Mouse (Mus musculus) heart, embryonic 14.5 days (tissue): ENCODE data around the gene Nme4. TPM values are rescaled to one million over a fixed set of nuclear protein-coding genes. Genes with fewer than 3 reads are reported as not detected.
A peak's percentile ranks its signal among the peaks of the same experiment; 100 is the strongest.

Experiments
- ATAC-seq: fragments of 200-750 bp; cut with Nextera tagmentation; 2 replicates; pipeline ENCODE4 v1.8.0; 2017; ENCODE audit warnings: low read depth, moderate TSS enrichment; ENCODE audit not compliant: insufficient number of reproducible peaks, insufficient read depth, low FRiP score
- H3K27ac ChIP-seq, 2 experiments: fragments of 200-500 bp in 1 of 2; fragments of 300-500 bp in 1 of 2; sonication (generic) in 1 of 2; replicated peaks in 1 of 2; 2 replicates each; pipeline ENCODE4 v1.5.1; 2012 to 2014; ENCODE audit warnings: low read depth in 2 of 2, low read length in 2 of 2, control low read depth in 1 of 2, mild to moderate bottlenecking in 1 of 2, mixed read lengths in 1 of 2; ENCODE audit not compliant: control insufficient read depth in 1 of 2, insufficient read depth in 1 of 2
- H3K27me3 ChIP-seq: fragments of 300-500 bp; sonication (generic); 2 replicates; pipeline ENCODE4 v1.6.1; 2014; ENCODE audit warnings: mild to moderate bottlenecking, low read length, control low read depth; ENCODE audit not compliant: control insufficient read depth, insufficient read depth
- H3K36me3 ChIP-seq: fragments of 300-500 bp; sonication (generic); 2 replicates; pipeline ENCODE4 v1.6.1; 2014; ENCODE audit warnings: mild to moderate bottlenecking, control low read depth, low read length, mixed read lengths; ENCODE audit not compliant: control insufficient read depth, insufficient read depth
- H3K4me1 ChIP-seq, 2 experiments: fragments of 200-500 bp in 1 of 2; fragments of 300-500 bp in 1 of 2; sonication (generic) in 1 of 2; 2 replicates each; pipeline ENCODE4 v1.6.1; 2012 to 2014; ENCODE audit warnings: low read length in 2 of 2, control low read depth in 1 of 2, mixed read lengths in 1 of 2; ENCODE audit not compliant: control insufficient read depth in 2 of 2, insufficient read depth in 2 of 2
- H3K4me2 ChIP-seq: fragments of 300-500 bp; sonication (generic); 2 replicates; pipeline ENCODE4 v1.6.1; 2014; ENCODE audit warnings: mild to moderate bottlenecking, low read length
- H3K4me3 ChIP-seq, 2 experiments: fragments of 200-500 bp in 1 of 2; fragments of 300-500 bp in 1 of 2; sonication (generic) in 1 of 2; 2 replicates each; pipeline ENCODE4 v1.5.1; 2012 to 2014; ENCODE audit warnings: low read length in 2 of 2, mild to moderate bottlenecking in 2 of 2, control low read depth in 1 of 2, low read depth in 1 of 2, moderate library complexity in 1 of 2; ENCODE audit not compliant: control insufficient read depth in 1 of 2, insufficient read depth in 1 of 2
- H3K9ac ChIP-seq: fragments of 300-500 bp; sonication (generic); 2 replicates; pipeline ENCODE4 v1.6.1; 2014; ENCODE audit warnings: mild to moderate bottlenecking, low read length
- H3K9me3 ChIP-seq: fragments of 300-500 bp; sonication (generic); 2 replicates; pipeline ENCODE4 v1.6.1; 2016; ENCODE audit warnings: low read length, control low read depth; ENCODE audit not compliant: control insufficient read depth
- WGBS: fragments of 180-500 bp; shearing (Covaris S2); extraction: QIAGEN DNeasy Blood & Tissue Kit; methylation state at CpG from one replicate; pipeline ENCODE4 v1.1.7; 2014; 5-methylcytosine and 5-hydroxymethylcytosine counted together
- polyA plus RNA-seq: library from polyadenylated mRNA; unstranded; fragments of >200 nt; fragmentation: Nextera tagmentation; extraction: Ambion mirVana; gene quantifications from 2 replicates; pipeline ENCODE4 v1.2.1, GENCODE M21; 2014

The Nme4 gene
- polyA plus RNA-seq, 1 experiment from 2014 or later: 68.2 TPM

- no peak overlapping the region for H3K4me3 ChIP-seq
- peaks cover 45% of the 10 kb centered on the region for H3K36me3 ChIP-seq
- no peaks in the 10 kb centered on the region for H3K9me3 ChIP-seq
- H3K27ac ChIP-seq: no peak overlapping the region
- no peaks in the 10 kb centered on the region for H3K4me1 ChIP-seq
- WGBS: 92% methylated on average over 18 of the region's 18 CpGs
- no peak for ATAC-seq
- no peaks in the 10 kb centered on the region for H3K27me3 ChIP-seq
- H3K4me2 ChIP-seq: no peak overlapping the region
- H3K9ac ChIP-seq: no peak overlapping the region
These were observed 36.8 kb upstream of the Nme4 start for GRCm38 (mm10) chr17:26131856-26132853.

- no peak overlapping the region for H3K4me3 ChIP-seq
- ATAC-seq: no peak
- WGBS: 89% methylated on average over 18 of the region's 18 CpGs
- peaks cover 54% of the 10 kb centered on the region for H3K36me3 ChIP-seq
- H3K4me2 ChIP-seq: no peak overlapping the region
- H3K27ac ChIP-seq: no peak overlapping the region
- H3K4me1 ChIP-seq: no peaks in the 10 kb centered on the region
- no peak overlapping the region for H3K9ac ChIP-seq
- no peaks in the 10 kb centered on the region for H3K9me3 ChIP-seq
- no peaks in the 10 kb centered on the region for H3K27me3 ChIP-seq
These were observed 35.8 kb upstream of the Nme4 start for GRCm38 (mm10) chr17:26131062-26131732.

- no peak overlapping the region for H3K9ac ChIP-seq
- ATAC-seq: no peak
- H3K27me3 ChIP-seq: no peaks in the 10 kb centered on the region
- no peak overlapping the region for H3K4me2 ChIP-seq
- peaks cover 51% of the 10 kb centered on the region for H3K36me3 ChIP-seq
- H3K4me3 ChIP-seq: no peak overlapping the region
- peaks cover 3 to 7% of the 10 kb centered on the region in 2 experiments; a peak in 2 of 4 replicates for H3K4me1 ChIP-seq
- no peaks in the 10 kb centered on the region for H3K9me3 ChIP-seq
- WGBS: 92% methylated on average over 10 of the region's 10 CpGs
- H3K27ac ChIP-seq: no peak overlapping the region
These were observed 29.8 kb upstream of the Nme4 start for GRCm38 (mm10) chr17:26125226-26125625.

GRCm38 (mm10) chr17:26124560-26124959, 29.2 kb upstream of the Nme4 start:
- no peak for ATAC-seq
- Histone ChIP-seq H3K4me2 (peak overlapping the region; percentile 68), H3K4me1 (peaks cover 3 to 7% of the 10 kb centered on the region in 2 experiments; a peak in 2 of 4 replicates), H3K4me3 (peak overlapping the region; percentile 85 to 87; a peak in 2 of 4 replicates), H3K9me3 (no peaks in the 10 kb centered on the region), H3K27me3 (no peaks in the 10 kb centered on the region; the same call in 1 of the 2 replicates), H3K36me3 (peaks cover 45% of the 10 kb centered on the region), H3K9ac (peak overlapping the region; percentile 90), H3K27ac (no peak overlapping the region)
- WGBS: 88% methylated on average over 7 of the region's 7 CpGs

GRCm38 (mm10) chr17:26123267-26123684, 27.9 kb upstream of the Nme4 start, which contains the start of gene Mrpl28:
Gene Mrpl28, plus strand, starts transcription at chr17:26123500.
- Histone ChIP-seq H3K9ac (peak within 1 kb of the TSS; percentile 90), H3K4me1 (peaks cover 3 to 7% of the 10 kb centered on the region in 2 experiments; a peak in 2 of 4 replicates), H3K4me2 (peak within 1 kb of the TSS; percentile 68), H3K27ac (no peak within 1 kb of the TSS), H3K9me3 (no peaks in the 10 kb centered on the region), H3K27me3 (peaks cover 13% of the 10 kb centered on the region), H3K4me3 (peak within 1 kb of the TSS; percentile 85 to 87), H3K36me3 (peaks cover 32% of the 10 kb centered on the region)
- WGBS: under 1% methylated on average over 32 of the region's 32 CpGs
- peak; percentile 68 for ATAC-seq

GRCm38 (mm10) chr17:26122431-26123140, 27.2 kb upstream of the Nme4 start:
- Histone ChIP-seq H3K4me2 (no peak overlapping the region), H3K27me3 (peaks cover 17% of the 10 kb centered on the region)

More at GRCm38 (mm10) chr17:26122431-26123140, 27.2 kb upstream of the Nme4 start:
- Histone ChIP-seq H3K36me3 (peaks cover 25% of the 10 kb centered on the region), H3K4me1 (peaks cover 3 to 7% of the 10 kb centered on the region in 2 experiments; a peak in 2 of 4 replicates), H3K27ac (no peak overlapping the region), H3K9ac (no peak overlapping the region), H3K4me3 (no peak overlapping the region), H3K9me3 (no peaks in the 10 kb centered on the region)
- ATAC-seq: no peak
- 48% methylated on average over 5 of the region's 5 CpGs for WGBS
